Mouse (Mus musculus) forebrain, embryonic 15.5 days (tissue): ENCODE results near the gene Tagap. TPM values are rescaled to one million over a fixed set of nuclear protein-coding genes. Genes with fewer than 3 reads are reported as not detected.

Experiments
- ATAC-seq: fragments of 200-750 bp; cut with Nextera tagmentation; replicated peaks from 2 replicates; pipeline ENCODE4 v1.8.0; 2017; ENCODE audit warnings: mild to moderate bottlenecking, moderate TSS enrichment, moderate library complexity
- H3K27ac ChIP-seq: fragments of 300-500 bp; sonication (generic); replicated peaks from 2 replicates; pipeline ENCODE4 v1.5.1; 2015; ENCODE audit warnings: mild to moderate bottlenecking, inconsistent platforms
- H3K27me3 ChIP-seq: fragments of 300-500 bp; sonication (generic); 2 replicates; pipeline ENCODE4 v1.6.1; 2015; ENCODE audit warnings: inconsistent platforms
- H3K36me3 ChIP-seq: fragments of 300-500 bp; sonication (generic); 2 replicates; pipeline ENCODE4 v1.6.1; 2015; ENCODE audit warnings: mild to moderate bottlenecking, inconsistent platforms
- H3K4me1 ChIP-seq: fragments of 300-500 bp; sonication (generic); 2 replicates; pipeline ENCODE4 v1.6.1; 2015; ENCODE audit warnings: inconsistent platforms
- H3K4me2 ChIP-seq: fragments of 300-500 bp; sonication (generic); replicated peaks from 2 replicates; pipeline ENCODE4 v1.6.1; 2015; ENCODE audit warnings: mild to moderate bottlenecking, inconsistent platforms
- H3K4me3 ChIP-seq: fragments of 300-500 bp; sonication (generic); 2 replicates; pipeline ENCODE4 v1.5.1; 2015; ENCODE audit warnings: mild to moderate bottlenecking, inconsistent platforms
- H3K9ac ChIP-seq: fragments of 300-500 bp; sonication (generic); replicated peaks from 2 replicates; pipeline ENCODE4 v1.6.1; 2015; ENCODE audit warnings: mild to moderate bottlenecking, inconsistent platforms
- H3K9me3 ChIP-seq: fragments of 300-500 bp; sonication (generic); 2 replicates; pipeline ENCODE4 v1.6.1; 2016; ENCODE audit warnings: inconsistent platforms
- WGBS: fragments of 180-500 bp; shearing (Covaris S2); methylation state at CpG from one replicate; pipeline ENCODE4 v1.1.7; 2015; ENCODE audit warnings: mixed read lengths; 5-methylcytosine and 5-hydroxymethylcytosine counted together
- polyA plus RNA-seq: library from polyadenylated mRNA; unstranded; fragments of >200 nt; fragmentation: Nextera tagmentation; extraction: Ambion mirVana; gene quantifications from 2 replicates; pipeline ENCODE4 v1.2.1, GENCODE M21; 2015

The Tagap gene
- polyA plus RNA-seq: 0.36 and 0.41 TPM in 2 replicates

DNA sequence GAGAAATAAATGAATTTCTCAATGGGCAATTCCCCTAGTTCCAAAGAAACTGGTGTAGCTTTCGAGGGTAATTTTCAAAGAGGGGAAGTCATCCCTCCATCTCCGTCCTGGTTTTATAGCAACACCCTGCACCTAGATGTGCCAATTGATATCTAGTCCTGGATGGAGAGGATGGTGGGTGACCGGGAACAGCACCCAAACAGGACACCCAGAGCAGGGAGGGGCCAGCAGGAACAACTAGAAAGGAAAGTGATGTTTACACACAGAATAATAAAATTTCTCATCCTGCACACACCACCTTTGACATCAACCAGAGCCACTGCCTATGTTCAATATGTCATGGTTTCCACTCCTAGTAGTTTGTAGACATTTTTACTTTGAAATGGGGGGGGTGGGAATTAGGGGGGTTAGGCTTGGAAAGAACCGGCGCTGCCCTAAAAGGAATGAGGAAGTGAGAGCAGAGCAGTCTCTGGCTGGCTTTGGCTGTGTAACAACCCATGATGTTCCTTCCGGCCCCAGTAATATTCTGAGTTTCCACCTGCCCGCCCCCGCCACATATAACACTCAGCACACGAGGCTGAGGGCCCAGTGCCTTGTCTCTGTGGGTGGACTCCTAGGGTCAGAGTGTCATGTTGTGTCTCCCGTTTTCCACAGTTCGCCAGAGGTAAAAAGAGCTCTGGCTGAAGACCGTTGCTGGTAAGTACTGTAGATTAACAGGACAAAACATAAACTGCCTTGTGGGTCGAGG is at the start of gene Tagap:
Gene Tagap (plus strand): TSS at position 588 of the 748 bp plus-strand sequence.
- H3K4me2 ChIP-seq: no peak within 1 kb of the TSS
- no peak for ATAC-seq
- H3K36me3 ChIP-seq: no peaks in the 10 kb centered on the region
- no peaks in the 10 kb centered on the region for H3K27me3 ChIP-seq
- no peaks in the 10 kb centered on the region for H3K4me1 ChIP-seq
- H3K9ac ChIP-seq: no peak within 1 kb of the TSS
- H3K4me3 ChIP-seq: no peak within 1 kb of the TSS
- H3K27ac ChIP-seq: no peak within 1 kb of the TSS
- no peaks in the 10 kb centered on the region for H3K9me3 ChIP-seq
- WGBS: 72% methylated on average over 13 of the region's 13 CpGs

- no peak for ATAC-seq
- H3K9me3 ChIP-seq: no peaks in the 10 kb centered on the region
- no peaks in the 10 kb centered on the region for H3K27me3 ChIP-seq
- H3K4me3 ChIP-seq: no peak overlapping the region
- no peaks in the 10 kb centered on the region for H3K4me1 ChIP-seq
- no peak overlapping the region for H3K9ac ChIP-seq
- no peak overlapping the region for H3K27ac ChIP-seq
- 95% methylated on average over 13 of the region's 13 CpGs for WGBS
- no peaks in the 10 kb centered on the region for H3K36me3 ChIP-seq
- no peak overlapping the region for H3K4me2 ChIP-seq
Measured at GRCm38 (mm10) chr17:7876541-7876940, 49.3 kb upstream of the Tagap start.

GRCm38 (mm10) chr17:7877191-7877764 is 48.5 kb upstream of the Tagap start:
- WGBS: 85% methylated on average over 7 of the region's 7 CpGs
- Histone ChIP-seq H3K27ac (no peak overlapping the region), H3K4me3 (no peak overlapping the region), H3K4me1 (no peaks in the 10 kb centered on the region), H3K9me3 (no peaks in the 10 kb centered on the region), H3K4me2 (no peak overlapping the region), H3K9ac (no peak overlapping the region), H3K27me3 (no peaks in the 10 kb centered on the region), H3K36me3 (no peaks in the 10 kb centered on the region)
- no peak for ATAC-seq

- Histone ChIP-seq H3K27ac (no peak overlapping the region), H3K36me3 (no peaks in the 10 kb centered on the region), H3K9me3 (no peaks in the 10 kb centered on the region), H3K9ac (no peak overlapping the region), H3K4me2 (no peak overlapping the region), H3K4me1 (no peaks in the 10 kb centered on the region), H3K27me3 (no peaks in the 10 kb centered on the region), H3K4me3 (no peak overlapping the region)
- no peak for ATAC-seq
- WGBS: 61% methylated on average over 2 of the region's 2 CpGs
Measured at GRCm38 (mm10) chr17:7877878-7878277, 47.9 kb upstream of the Tagap start.

DNA sequence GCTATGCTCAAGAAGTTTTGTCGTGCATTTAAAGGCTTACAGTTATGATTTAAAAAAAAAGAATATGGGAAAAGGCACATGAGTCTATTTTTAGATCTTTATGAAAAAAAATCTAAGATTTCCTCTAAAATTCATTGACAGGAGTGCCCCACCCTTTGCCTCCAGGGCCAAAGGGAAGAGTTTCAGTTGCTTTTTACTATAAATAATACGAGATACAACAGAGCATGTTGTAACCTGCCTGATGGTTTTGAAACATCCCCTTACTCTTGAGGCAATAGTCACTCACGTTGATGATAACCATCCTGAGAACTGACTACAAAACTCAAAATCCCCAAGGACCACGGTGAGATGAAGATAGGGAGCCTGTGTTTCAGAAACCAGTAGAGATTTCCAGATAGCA is 46.3 kb upstream of the Tagap start:
- Histone ChIP-seq H3K36me3 (no peaks in the 10 kb centered on the region), H3K27ac (no peak overlapping the region), H3K27me3 (no peaks in the 10 kb centered on the region), H3K4me1 (no peaks in the 10 kb centered on the region), H3K9ac (no peak overlapping the region), H3K9me3 (no peaks in the 10 kb centered on the region), H3K4me3 (no peak overlapping the region), H3K4me2 (no peak overlapping the region)
- 91% methylated on average over 4 of the region's 4 CpGs for WGBS
- ATAC-seq: no peak

GRCm38 (mm10) chr17:7883126-7883525 is 42.7 kb upstream of the Tagap start:
- WGBS: 87% methylated on average over 11 of the region's 11 CpGs
- no peak for ATAC-seq

DNA sequence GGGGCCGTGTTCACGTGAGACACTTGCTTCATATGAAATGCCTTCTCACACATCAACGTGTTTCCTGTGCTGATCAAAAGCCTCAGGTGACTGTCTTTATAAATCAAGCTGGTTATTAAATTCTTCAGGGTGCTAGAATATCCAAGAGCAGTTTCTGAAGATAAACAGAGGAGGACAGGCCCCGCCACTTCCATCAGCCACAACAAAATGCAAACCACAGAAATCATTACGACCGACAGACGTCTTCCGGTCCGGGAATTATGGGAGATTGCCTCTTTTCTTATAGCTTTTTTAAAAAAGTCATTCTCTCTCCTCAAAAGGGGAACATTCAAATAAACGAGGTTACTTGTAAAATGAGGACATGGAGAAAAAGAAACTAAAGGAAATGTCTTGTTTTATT is 41.2 kb upstream of the Tagap start:
- no peaks in the 10 kb centered on the region for H3K27me3 ChIP-seq
- H3K27ac ChIP-seq: no peak overlapping the region
- H3K4me1 ChIP-seq: no peaks in the 10 kb centered on the region
- no peaks in the 10 kb centered on the region for H3K36me3 ChIP-seq
- no peak overlapping the region for H3K4me2 ChIP-seq
- no peak overlapping the region for H3K9ac ChIP-seq
- WGBS: 85% methylated on average over 10 of the region's 10 CpGs
- ATAC-seq: no peak
- H3K4me3 ChIP-seq: no peak overlapping the region
- no peaks in the 10 kb centered on the region for H3K9me3 ChIP-seq

More at GRCm38 (mm10) chr17:7883126-7883525, 42.7 kb upstream of the Tagap start:
- no peaks in the 10 kb centered on the region for H3K9me3 ChIP-seq
- no peak overlapping the region for H3K27ac ChIP-seq
- no peak overlapping the region for H3K4me2 ChIP-seq
- no peaks in the 10 kb centered on the region for H3K36me3 ChIP-seq
- no peaks in the 10 kb centered on the region for H3K4me1 ChIP-seq
- no peaks in the 10 kb centered on the region for H3K27me3 ChIP-seq
- H3K4me3 ChIP-seq: no peak overlapping the region
- H3K9ac ChIP-seq: no peak overlapping the region

- no peaks in the 10 kb centered on the region for H3K9me3 ChIP-seq
- no peak overlapping the region for H3K4me2 ChIP-seq
- WGBS: 94% methylated on average over 20 of the region's 20 CpGs
- no peaks in the 10 kb centered on the region for H3K36me3 ChIP-seq
- no peak overlapping the region for H3K4me3 ChIP-seq
- H3K9ac ChIP-seq: no peak overlapping the region
- H3K27me3 ChIP-seq: no peaks in the 10 kb centered on the region
- H3K27ac ChIP-seq: no peak overlapping the region
- no peaks in the 10 kb centered on the region for H3K4me1 ChIP-seq
- no peak for ATAC-seq
Measured at GRCm38 (mm10) chr17:7887071-7887815, 38.6 kb upstream of the Tagap start.

GRCm38 (mm10) chr17:7888291-7888690 is 37.5 kb upstream of the Tagap start:
- no peaks in the 10 kb centered on the region for H3K36me3 ChIP-seq
- no peak overlapping the region for H3K9ac ChIP-seq
- no peak overlapping the region for H3K4me2 ChIP-seq
- H3K9me3 ChIP-seq: no peaks in the 10 kb centered on the region
- WGBS: 94% methylated on average over 6 of the region's 6 CpGs
- no peaks in the 10 kb centered on the region for H3K27me3 ChIP-seq
- H3K27ac ChIP-seq: no peak overlapping the region
- H3K4me1 ChIP-seq: no peaks in the 10 kb centered on the region
- H3K4me3 ChIP-seq: no peak overlapping the region
- ATAC-seq: no peak

GRCm38 (mm10) chr17:7889026-7889425 is 36.8 kb upstream of the Tagap start:
- H3K9ac ChIP-seq: no peak overlapping the region
- no peak overlapping the region for H3K4me2 ChIP-seq
- H3K9me3 ChIP-seq: no peaks in the 10 kb centered on the region
- H3K4me3 ChIP-seq: no peak overlapping the region
- H3K27ac ChIP-seq: no peak overlapping the region
- no peak for ATAC-seq
- WGBS: 87% methylated on average over 9 of the region's 9 CpGs
- H3K4me1 ChIP-seq: no peaks in the 10 kb centered on the region
- no peaks in the 10 kb centered on the region for H3K36me3 ChIP-seq
- H3K27me3 ChIP-seq: no peaks in the 10 kb centered on the region

DNA sequence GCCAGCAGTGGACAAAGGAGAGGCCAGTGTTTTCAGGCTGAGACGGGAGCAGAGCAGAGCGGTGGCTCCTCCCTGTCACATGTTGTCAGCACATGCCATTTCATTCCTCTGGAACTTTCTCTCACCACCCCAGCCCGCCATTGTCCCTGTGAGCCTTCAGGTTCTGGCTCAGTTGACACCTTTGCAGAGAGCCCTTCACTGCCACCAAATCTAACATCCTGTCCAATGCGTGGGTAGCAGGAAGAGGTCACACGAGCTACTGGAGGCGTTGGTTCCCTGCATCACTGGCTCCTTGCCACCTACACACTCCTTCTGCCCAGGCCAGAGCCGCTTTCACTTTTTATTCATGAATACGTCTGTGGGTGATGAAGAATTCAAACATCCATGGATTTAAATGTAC is 33.1 kb upstream of the Tagap start:
- Histone ChIP-seq H3K4me1 (0 out of 2 replicates have a peak, but pooled peaks cover 3% of the 10 kb centered on the region), H3K4me3 (no peak overlapping the region), H3K27ac (no peak overlapping the region), H3K9me3 (no peaks in the 10 kb centered on the region), H3K9ac (no peak overlapping the region), H3K4me2 (no peak overlapping the region), H3K27me3 (no peaks in the 10 kb centered on the region), H3K36me3 (no peaks in the 10 kb centered on the region)
- ATAC-seq: no peak
- WGBS: 79% methylated on average over 8 of the region's 8 CpGs

GRCm38 (mm10) chr17:7894094-7894493 is 31.7 kb upstream of the Tagap start:
- Histone ChIP-seq H3K4me2 (no peak overlapping the region), H3K9ac (no peak overlapping the region), H3K36me3 (no peaks in the 10 kb centered on the region), H3K4me3 (no peak overlapping the region), H3K9me3 (no peaks in the 10 kb centered on the region), H3K27me3 (no peaks in the 10 kb centered on the region), H3K4me1 (0 out of 2 replicates have a peak, but pooled peaks cover 3% of the 10 kb centered on the region), H3K27ac (no peak overlapping the region)
- ATAC-seq: no peak
- WGBS: 89% methylated on average over 3 of the region's 3 CpGs
